Comparison of ENCODE assay signal across 8 mouse cellular contexts in the genomic region with DNA sequence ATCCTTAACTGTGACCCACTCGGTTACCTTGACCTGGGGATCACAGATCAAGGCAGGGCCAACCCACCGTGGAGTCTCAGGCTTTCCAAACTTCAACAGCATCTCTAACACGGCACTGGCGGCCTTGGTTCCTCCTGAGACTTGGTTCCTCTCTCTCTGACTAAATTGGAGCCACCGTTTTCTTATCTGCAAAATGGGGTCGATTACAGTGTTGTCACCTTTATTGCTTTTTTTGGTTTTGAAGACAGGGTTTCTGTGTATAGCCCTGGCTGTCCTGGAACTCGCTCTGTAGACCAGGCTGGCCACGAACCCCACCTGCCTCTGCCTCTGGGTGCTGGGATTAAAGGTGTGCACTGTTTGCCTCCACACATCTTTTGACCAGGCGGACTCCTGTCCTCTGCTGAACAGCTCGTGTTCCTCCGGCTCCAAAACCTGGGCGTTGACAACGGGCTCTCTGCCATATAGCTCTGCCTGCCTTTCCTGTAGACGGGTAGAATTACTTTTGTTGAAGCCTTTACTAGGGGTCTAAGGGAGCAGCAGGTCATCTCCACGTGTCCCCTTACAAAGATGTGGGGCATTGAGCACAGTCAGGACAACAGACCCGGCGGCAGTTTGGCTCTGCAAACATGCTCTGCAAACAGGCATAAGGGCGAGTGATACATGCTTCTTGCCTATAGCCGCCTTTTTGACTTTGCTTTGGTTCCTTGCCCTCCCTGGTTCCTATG. TPM values are rescaled to one million over a fixed set of nuclear protein-coding genes. Genes with fewer than 3 reads are reported as not detected.
DNase-seq lines count a peak whose midpoint lies in the region; ATAC-seq lines count a peak whose summit lies in the region.

No protein-coding gene starts in this region.

- H3K27ac ChIP-seq in embryonic facial prominence, embryonic 12.5 days, result peak overlapping the region; percentile 99
- peak overlapping the region; percentile 97 for H3K27ac ChIP-seq in hindbrain, embryonic 14.5 days

- H3K4me3 ChIP-seq in megakaryocyte, embryonic 14.5 days (replicated peaks), result peak overlapping the region; percentile 94
- peak overlapping the region; percentile 43 for H3K4me3 ChIP-seq in embryonic facial prominence, embryonic 12.5 days
- peak overlapping the region; percentile 45 for H3K4me3 ChIP-seq in hindbrain, embryonic 14.5 days (replicated peaks; ENCODE audit: low read length)

- WGBS in embryonic facial prominence, embryonic 12.5 days, result 18% methylated on average over 19 of the region's 19 CpGs
- WGBS in hindbrain, embryonic 14.5 days, result 17% methylated on average over 19 of the region's 19 CpGs

- DNase-seq in hindbrain, embryonic 14.5 days (ENCODE audit: low spot score), result no peak
- DNase-seq in lung, postnatal 10 days, result peak; percentile 66
- peak; percentile 47 for DNase-seq in thymus, postnatal 4 days
- no peak for DNase-seq in ovary, postnatal 10 days (ENCODE audit: low spot score)

- no peaks in the 10 kb centered on the region for H3K9me3 ChIP-seq in megakaryocyte, embryonic 14.5 days
- no peaks in the 10 kb centered on the region for H3K9me3 ChIP-seq in embryonic facial prominence, embryonic 12.5 days
- H3K9me3 ChIP-seq in hindbrain, embryonic 14.5 days (ENCODE audit: control insufficient read depth, low read length), result no peaks in the 10 kb centered on the region

- peaks cover 91% of the 10 kb centered on the region for H3K4me1 ChIP-seq in megakaryocyte, embryonic 14.5 days
- peaks cover 47% of the 10 kb centered on the region for H3K4me1 ChIP-seq in embryonic facial prominence, embryonic 12.5 days
- peaks cover 39% of the 10 kb centered on the region for H3K4me1 ChIP-seq in hindbrain, embryonic 14.5 days (replicated peaks; ENCODE audit: control insufficient read depth, insufficient read depth, low read length)

- peak overlapping the region; percentile 67 for H3K4me2 ChIP-seq in embryonic facial prominence, embryonic 12.5 days (replicated peaks)
- H3K4me2 ChIP-seq in hindbrain, embryonic 14.5 days (replicated peaks), result peak overlapping the region; percentile 68

- ATAC-seq in megakaryocyte, adult 5-6 weeks (ENCODE audit: poor library complexity, severe bottlenecking), result no peak
- ATAC-seq in embryonic facial prominence, embryonic 12.5 days (ENCODE audit: insufficient number of reproducible peaks, insufficient read depth, low FRiP score, low TSS enrichment), result no peak
- ATAC-seq in hindbrain, embryonic 14.5 days (ENCODE audit: low FRiP score), result no peak
- no peak for ATAC-seq in inflammation-experienced regulatory T-cells, adult 6 months

- H3K9ac ChIP-seq in embryonic facial prominence, embryonic 12.5 days, result peak overlapping the region; percentile 73
- H3K9ac ChIP-seq in hindbrain, embryonic 14.5 days, result peak overlapping the region; percentile 82

- H3K36me3 ChIP-seq in megakaryocyte, embryonic 14.5 days (replicated peaks; ENCODE audit: low read length), result no peaks in the 10 kb centered on the region
- no peaks in the 10 kb centered on the region for H3K36me3 ChIP-seq in embryonic facial prominence, embryonic 12.5 days
- no peaks in the 10 kb centered on the region for H3K36me3 ChIP-seq in hindbrain, embryonic 14.5 days (replicated peaks; ENCODE audit: control insufficient read depth, insufficient read depth)

- no peaks in the 10 kb centered on the region for H3K27me3 ChIP-seq in megakaryocyte, embryonic 14.5 days (replicated peaks)
- H3K27me3 ChIP-seq in embryonic facial prominence, embryonic 12.5 days, result no peaks in the 10 kb centered on the region
- no peaks in the 10 kb centered on the region for H3K27me3 ChIP-seq in hindbrain, embryonic 14.5 days (ENCODE audit: control insufficient read depth, insufficient read depth, low read length)

RNA-seq across cellular contexts. Expression of gene Ptma, which starts 21.7 kb away (rescaled TPM):
- 6,261 and 14,151 TPM in 2 replicates for polyA plus RNA-seq in megakaryocyte, embryonic 14.5 days (2012; ENCODE audit: insufficient read depth, low replicate concordance)
- total RNA-seq in megakaryocyte, adult 5-6 weeks (2015), result 3,234 and 3,618 TPM in 2 replicates
- 4,288 and 4,305 TPM in 2 replicates for total RNA-seq in megakaryocyte, adult 5-6 weeks (2017)
- 3,116 and 3,315 TPM in 2 replicates for polyA plus RNA-seq in embryonic facial prominence, embryonic 12.5 days (2016; fragmentation: Nextera tagmentation; extraction: Ambion mirVana)
- polyA plus RNA-seq in hindbrain, embryonic 14.5 days (2014; fragmentation: Nextera tagmentation; extraction: Ambion mirVana), result 1,567 and 1,692 TPM in 2 replicates
- polyA plus RNA-seq in inflammation-experienced regulatory T-cells, adult 6 months (2017; shearing (Covaris generic)), result 1,000 to 10,000 TPM; 2,583 to 3,807 (median 2,925) TPM

Comparison
In these comparisons a context has a peak if more than half of its experiments do, and no peak if none do; other contexts are left out.
1. H3K4me3 ChIP-seq: peak in every context shown above with its lines; median percentile 94 in megakaryocyte, embryonic 14.5 days; 45 in hindbrain, embryonic 14.5 days; 43 in embryonic facial prominence, embryonic 12.5 days.
2. DNase-seq: peak in lung, postnatal 10 days (single experiment) and thymus, postnatal 4 days (single experiment); none in hindbrain, embryonic 14.5 days (single experiment) and ovary, postnatal 10 days (single experiment).